Mouse (Mus musculus) layer of hippocampus, adult 2 months (tissue): ENCODE data around the gene Arl4c. TPM values are rescaled to one million over a fixed set of nuclear protein-coding genes. Genes with fewer than 3 reads are reported as not detected.
"Not testable (repeated sequence)": the region's sequence is repeated elsewhere in the genome, so short reads cannot be mapped to it uniquely, and the experiment has no call there.

ENCODE experiments used
- DNase-seq, 2 experiments: peaks; one replicate each; pipeline ENCODE4 v3.0.0; 2022; ENCODE audit warnings: low spot score in 2 of 2
- H3K27ac ChIP-seq: fragments of 200-600 bp; 2 replicates; pipeline ENCODE4 v1.8.1; 2022
- H3K4me3 ChIP-seq: fragments of 200-600 bp; 2 replicates; pipeline ENCODE4 v1.8.1; 2022; ENCODE audit warnings: mild to moderate bottlenecking
- CTCF ChIP-seq: fragments of 200-600 bp; conservative IDR thresholded peaks from 2 replicates; pipeline ENCODE4 v1.8.1; 2022; ENCODE audit warnings: antibody characterized with exemption, mild to moderate bottlenecking, moderate library complexity
- total RNA-seq, 2 experiments: library from RNA; stranded (reverse); gene quantifications; 2 replicates each; pipeline ENCODE4 v1.2.3; 2021

Arl4c gene
- total RNA-seq, 2 experiments from 2014 or later: 27.6 to 27.7 TPM

GRCm38 (mm10) chr1:88644417-88644816 is 57.6 kb downstream of the Arl4c start:
- Histone ChIP-seq H3K27ac (no peak overlapping the region), H3K4me3 (no peak overlapping the region)
- DNase-seq: no peak
- TF ChIP-seq CTCF: no peak

GRCm38 (mm10) chr1:88643181-88643823 is 58.7 kb downstream of the Arl4c start:
- DNase-seq: no peak
- Histone ChIP-seq H3K4me3 (no peak overlapping the region), H3K27ac (no peak overlapping the region)
- TF ChIP-seq CTCF: no peak

GRCm38 (mm10) chr1:88642735-88643134 is 59.3 kb downstream of the Arl4c start:
- DNase-seq: no peak
- TF ChIP-seq CTCF: no peak
- H3K27ac ChIP-seq: no peak overlapping the region
- H3K4me3 ChIP-seq: no peak overlapping the region

- no peak overlapping the region for H3K27ac ChIP-seq
- DNase-seq: no peak
- no peak overlapping the region for H3K4me3 ChIP-seq
- no peak for TF ChIP-seq CTCF
Measured at GRCm38 (mm10) chr1:88641678-88642215, 60.3 kb downstream of the Arl4c start.

- no peak for TF ChIP-seq CTCF
Measured at GRCm38 (mm10) chr1:88641194-88641593, 60.8 kb downstream of the Arl4c start.

GRCm38 (mm10) chr1:88639432-88640281 is 62.4 kb downstream of the Arl4c start:
- H3K4me3 ChIP-seq: no peak overlapping the region
- TF ChIP-seq CTCF: no peak
- no peak for DNase-seq
- no peak overlapping the region for H3K27ac ChIP-seq

More at GRCm38 (mm10) chr1:88641194-88641593, 60.8 kb downstream of the Arl4c start:
- no peak overlapping the region for H3K27ac ChIP-seq
- H3K4me3 ChIP-seq: no peak overlapping the region
- no peak for DNase-seq

- H3K4me3 ChIP-seq: no peak overlapping the region
- no peak for DNase-seq
- TF ChIP-seq CTCF: no peak
- H3K27ac ChIP-seq: no peak overlapping the region
Measured at GRCm38 (mm10) chr1:88638622-88639021, 63.4 kb downstream of the Arl4c start.

GRCm38 (mm10) chr1:88636579-88637161 is 65.4 kb downstream of the Arl4c start:
- H3K27ac ChIP-seq, DNase-seq: not testable (repeated sequence)

GRCm38 (mm10) chr1:88635659-88636058 is 66.4 kb downstream of the Arl4c start:
- no peak overlapping the region for H3K27ac ChIP-seq
- TF ChIP-seq CTCF: no peak
- no peak overlapping the region for H3K4me3 ChIP-seq
- DNase-seq: no peak

More at GRCm38 (mm10) chr1:88636579-88637161, 65.4 kb downstream of the Arl4c start:
- H3K4me3 ChIP-seq: not testable (repeated sequence)

GRCm38 (mm10) chr1:88632851-88633250 is 69.2 kb downstream of the Arl4c start:
- no peak overlapping the region for H3K27ac ChIP-seq
- H3K4me3 ChIP-seq: no peak overlapping the region
- DNase-seq: no peak
- no peak for TF ChIP-seq CTCF

- no peak for DNase-seq
- H3K27ac ChIP-seq: no peak overlapping the region
- no peak overlapping the region for H3K4me3 ChIP-seq
- no peak for TF ChIP-seq CTCF
Measured at GRCm38 (mm10) chr1:88629966-88630488, 72.0 kb downstream of the Arl4c start.

- TF ChIP-seq CTCF: no peak
- Histone ChIP-seq H3K4me3 (no peak overlapping the region), H3K27ac (no peak overlapping the region)
- no peak for DNase-seq
Measured at GRCm38 (mm10) chr1:88625190-88625589, 76.8 kb downstream of the Arl4c start.

- TF ChIP-seq CTCF: no peak
- no peak overlapping the region for H3K4me3 ChIP-seq
- H3K27ac ChIP-seq: 0 out of 2 replicates have a peak overlapping the region, but pooled peaks have one; percentile 28
- DNase-seq: no peak
Measured at GRCm38 (mm10) chr1:88624376-88624775, 77.6 kb downstream of the Arl4c start.
